Comparison of ENCODE assay signal across 8 mouse cellular contexts in the genomic region with DNA sequence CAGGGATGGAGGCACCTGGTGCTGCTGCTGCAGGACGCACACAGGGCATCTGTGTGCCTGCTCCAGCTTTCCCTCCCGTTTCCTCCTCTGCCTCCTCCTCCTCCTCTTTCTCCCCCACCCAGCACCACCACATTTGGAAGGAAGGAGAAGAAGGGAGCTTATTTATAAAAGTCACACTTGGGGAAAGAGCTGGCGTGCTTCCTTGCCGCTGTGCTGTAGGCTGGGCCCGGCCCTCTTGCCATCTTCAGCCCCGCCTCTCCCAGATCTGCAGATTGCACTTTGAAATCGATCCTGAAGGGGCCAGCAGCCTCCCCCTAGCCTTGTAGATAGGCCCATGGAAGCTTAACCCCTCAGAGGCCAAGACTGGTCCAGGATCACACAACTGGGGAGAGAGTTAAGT. TPM values are rescaled to one million over a fixed set of nuclear protein-coding genes. Genes with fewer than 3 reads are reported as not detected.
DNase-seq lines count a peak whose midpoint lies in the region; ATAC-seq and TF ChIP-seq lines count a peak whose summit lies in the region.

No protein-coding gene starts in this region.

- TF ChIP-seq EP300 in stomach, postnatal 0 days (optimal IDR thresholded peaks at IDR 0.05) = no peak

- 16% methylated on average over 7 of the region's 7 CpGs for WGBS in stomach, postnatal 0 days

- no peak for DNase-seq in frontal cortex, postnatal 10 days (ENCODE audit: low spot score in 2 of 2)
- DNase-seq in left cerebral cortex, postnatal 36 days (ENCODE audit: low spot score in 2 of 2) = peak; percentile 68 to 74
- no peak for DNase-seq in stomach, postnatal 0 days (ENCODE audit: low spot score)
- no peak for DNase-seq in B cell, adult 2 months
- no peak for DNase-seq in cerebellum, postnatal 4 days (ENCODE audit: low spot score in 2 of 2)

- intact Hi-C loops in left cerebral cortex, postnatal 36 days (cut with DNase I) = no loop called here

- peak overlapping the region; percentile 62 for H3K4me3 ChIP-seq in megakaryocyte, embryonic 14.5 days (replicated peaks)
- H3K4me3 ChIP-seq in stomach, postnatal 0 days (ENCODE audit: low read depth, low read length) = no peak overlapping the region

- H3K27ac ChIP-seq in stomach, postnatal 0 days (replicated peaks) = no peak overlapping the region

- peaks cover 50% of the 10 kb centered on the region for H3K4me1 ChIP-seq in megakaryocyte, embryonic 14.5 days
- peaks cover 2% of the 10 kb centered on the region; the same call in 1 of the 2 replicates for H3K4me1 ChIP-seq in stomach, postnatal 0 days (replicated peaks; ENCODE audit: control insufficient read depth, insufficient read depth)

- H3K9ac ChIP-seq in stomach, postnatal 0 days (ENCODE audit: low read length) = 0 out of 2 replicates have a peak overlapping the region, but pooled peaks have one; percentile 13

- peak; percentile 69 for ATAC-seq in frontal cortex, adult (ENCODE audit: low TSS enrichment)
- ATAC-seq in megakaryocyte, adult 5-6 weeks (ENCODE audit: poor library complexity, severe bottlenecking) = no peak
- ATAC-seq in stomach, postnatal 0 days (ENCODE audit: low FRiP score, low TSS enrichment) = no peak

- peak; percentile 32; the same call in 1 of the 2 replicates for TF ChIP-seq CTCF in stomach, postnatal 0 days (IDR thresholded peaks at IDR 0.05; ENCODE audit: low read depth)

- H3K36me3 ChIP-seq in megakaryocyte, embryonic 14.5 days (replicated peaks; ENCODE audit: low read length) = no peaks in the 10 kb centered on the region
- H3K36me3 ChIP-seq in stomach, postnatal 0 days (ENCODE audit: control insufficient read depth, insufficient read depth, low read length) = no peaks in the 10 kb centered on the region

- H3K4me2 ChIP-seq in stomach, postnatal 0 days (replicated peaks; ENCODE audit: low read depth) = no peak overlapping the region

- peaks cover 77% of the 10 kb centered on the region for H3K27me3 ChIP-seq in megakaryocyte, embryonic 14.5 days (replicated peaks)
- H3K27me3 ChIP-seq in stomach, postnatal 0 days (ENCODE audit: control insufficient read depth, insufficient read depth, low read length) = no peaks in the 10 kb centered on the region

- H3K9me3 ChIP-seq in megakaryocyte, embryonic 14.5 days = peaks cover 5% of the 10 kb centered on the region
- H3K9me3 ChIP-seq in stomach, postnatal 0 days (ENCODE audit: control insufficient read depth, low read length) = no peaks in the 10 kb centered on the region

RNA-seq across cellular contexts. Expression of a gene that starts 2.6 kb away (rescaled TPM):
- 1.1 and 1.6 TPM in 2 replicates for polyA plus RNA-seq in megakaryocyte, embryonic 14.5 days (2012; ENCODE audit: insufficient read depth, low replicate concordance)
- 0.09 TPM in 1 of 2 replicates, not detected in the other for total RNA-seq in megakaryocyte, adult 5-6 weeks (2015)
- total RNA-seq in megakaryocyte, adult 5-6 weeks (2017) = not detected in 2 replicates
- total RNA-seq in left cerebral cortex, postnatal 36 days (2021) = 100 to 1,000 TPM; 340 to 404 TPM
- 5.3 TPM in 2 replicates for polyA plus RNA-seq in stomach, postnatal 0 days (2015; fragmentation: Nextera tagmentation; extraction: Ambion mirVana)

RNA-seq across cellular contexts. Expression of a gene that starts 16.9 kb away (rescaled TPM):
- 23.7 and 34.3 TPM in 2 replicates for polyA plus RNA-seq in megakaryocyte, embryonic 14.5 days (2012; ENCODE audit: insufficient read depth, low replicate concordance)
- total RNA-seq in megakaryocyte, adult 5-6 weeks (2015) = 52.5 and 55.0 TPM in 2 replicates
- total RNA-seq in megakaryocyte, adult 5-6 weeks (2017) = 22.9 and 32.7 TPM in 2 replicates
- 10 to 100 TPM; 31.1 to 39.2 TPM for total RNA-seq in left cerebral cortex, postnatal 36 days (2021)
- 56.5 and 64.0 TPM in 2 replicates for polyA plus RNA-seq in stomach, postnatal 0 days (2015; fragmentation: Nextera tagmentation; extraction: Ambion mirVana)

RNA-seq across cellular contexts. Expression of a gene that starts 38.1 kb away (rescaled TPM):
- polyA plus RNA-seq in megakaryocyte, embryonic 14.5 days (2012; ENCODE audit: insufficient read depth, low replicate concordance) = 42.1 and 116 TPM in 2 replicates
- total RNA-seq in megakaryocyte, adult 5-6 weeks (2015) = 15.5 and 16.3 TPM in 2 replicates
- total RNA-seq in megakaryocyte, adult 5-6 weeks (2017) = 3.5 and 10.0 TPM in 2 replicates
- total RNA-seq in left cerebral cortex, postnatal 36 days (2021) = 10 to 100 TPM; 40.9 to 52.1 TPM
- polyA plus RNA-seq in stomach, postnatal 0 days (2015; fragmentation: Nextera tagmentation; extraction: Ambion mirVana) = 24.3 and 26.1 TPM in 2 replicates

RNA-seq across cellular contexts. Expression of a gene that starts 38.9 kb away (rescaled TPM):
- 67.0 and 146 TPM in 2 replicates for polyA plus RNA-seq in megakaryocyte, embryonic 14.5 days (2012; ENCODE audit: insufficient read depth, low replicate concordance)
- total RNA-seq in megakaryocyte, adult 5-6 weeks (2015) = 29.4 and 34.2 TPM in 2 replicates
- 24.2 and 27.6 TPM in 2 replicates for total RNA-seq in megakaryocyte, adult 5-6 weeks (2017)
- 10 to 100 TPM; 41.0 to 50.0 TPM for total RNA-seq in left cerebral cortex, postnatal 36 days (2021)
- 46.8 and 51.9 TPM in 2 replicates for polyA plus RNA-seq in stomach, postnatal 0 days (2015; fragmentation: Nextera tagmentation; extraction: Ambion mirVana)

RNA-seq across cellular contexts. Expression of a gene that starts 39.9 kb away (rescaled TPM):
- polyA plus RNA-seq in megakaryocyte, embryonic 14.5 days (2012; ENCODE audit: insufficient read depth, low replicate concordance) = 0.64 and 3.8 TPM in 2 replicates
- not detected in 2 replicates for total RNA-seq in megakaryocyte, adult 5-6 weeks (2015)
- total RNA-seq in megakaryocyte, adult 5-6 weeks (2017) = not detected in 2 replicates
- under 1 TPM; 0.49 to 0.52 TPM for total RNA-seq in left cerebral cortex, postnatal 36 days (2021)
- polyA plus RNA-seq in stomach, postnatal 0 days (2015; fragmentation: Nextera tagmentation; extraction: Ambion mirVana) = 15.4 and 16.2 TPM in 2 replicates

Comparison
In these comparisons a context has a peak if more than half of its experiments do, and no peak if none do; other contexts are left out.
1. DNase-seq: peak in left cerebral cortex, postnatal 36 days (2 of 2); none in frontal cortex, postnatal 10 days (0 of 2), stomach, postnatal 0 days (single experiment), B cell, adult 2 months (0 of 2) and cerebellum, postnatal 4 days (0 of 2).
2. RNA of a gene that starts 2.6 kb away (total RNA-seq): 340 to 404 TPM in left cerebral cortex, postnatal 36 days; 0.09 TPM in megakaryocyte, adult 5-6 weeks; every median in the first group is over 100 times any median in the second.